Mouse (Mus musculus) testis, adult 2 months (tissue): ENCODE measurements around the gene Megf11. TPM values are rescaled to one million over a fixed set of nuclear protein-coding genes. Genes with fewer than 3 reads are reported as not detected.

Experiments
- H3K27ac ChIP-seq: fragments of 200-500 bp; 2 replicates; pipeline ENCODE4 v1.5.1; 2012; ENCODE audit warnings: low read depth, low read length; ENCODE audit not compliant: control insufficient read depth, insufficient read depth
- H3K27me3 ChIP-seq: fragments of 200-500 bp; 2 replicates; pipeline ENCODE4 v1.6.1; 2012; ENCODE audit warnings: mild to moderate bottlenecking, low read length, moderate library complexity; ENCODE audit not compliant: control insufficient read depth, insufficient read depth
- H3K36me3 ChIP-seq: fragments of 200-500 bp; 2 replicates; pipeline ENCODE4 v1.6.1; 2012; ENCODE audit warnings: mild to moderate bottlenecking, low read length; ENCODE audit not compliant: control insufficient read depth, insufficient read depth
- H3K4me1 ChIP-seq: fragments of 200-500 bp; 2 replicates; pipeline ENCODE4 v1.6.1; 2012; ENCODE audit warnings: low read length; ENCODE audit not compliant: control insufficient read depth, insufficient read depth
- H3K4me3 ChIP-seq: fragments of 200-500 bp; 2 replicates; pipeline ENCODE4 v1.5.1; 2012; ENCODE audit warnings: low read depth, mild to moderate bottlenecking, low read length, moderate library complexity, mixed read lengths; ENCODE audit not compliant: control insufficient read depth
- CTCF ChIP-seq: fragments of 200-500 bp; IDR thresholded peaks from 2 replicates; pipeline ENCODE4 v1.5.1; 2012; ENCODE audit warnings: low read depth, mild to moderate bottlenecking, inconsistent platforms, low read length, moderate library complexity; ENCODE audit not compliant: control insufficient read depth, insufficient read depth, insufficient replicate concordance
- POLR2A ChIP-seq: fragments of 200-500 bp; IDR thresholded peaks from 2 replicates; pipeline ENCODE4 v1.6.1; 2012; ENCODE audit warnings: low read depth, mild to moderate bottlenecking, inconsistent platforms, low read length, moderate library complexity; ENCODE audit not compliant: control insufficient read depth
- polyA plus RNA-seq: library from polyadenylated mRNA; depleted of rRNA; stranded (reverse); fragments of >200 nt; gene quantifications from 2 replicates; pipeline ENCODE4 v1.2.3, GENCODE M21; 2012

Gene Megf11
- polyA plus RNA-seq, 1 experiment = 0.30 TPM

GRCm38 (mm10) chr9:64457596-64457995 lies 72.2 kb downstream of the Megf11 start:
- no peaks in the 10 kb centered on the region for H3K27me3 ChIP-seq
- TF ChIP-seq CTCF (no peak), POLR2A (no peak)
- H3K36me3 ChIP-seq = no peaks in the 10 kb centered on the region
- no peak overlapping the region for H3K4me3 ChIP-seq
- no peak overlapping the region for H3K27ac ChIP-seq
- H3K4me1 ChIP-seq = no peaks in the 10 kb centered on the region

- H3K4me3 ChIP-seq = no peak overlapping the region
- no peak overlapping the region for H3K27ac ChIP-seq
- no peaks in the 10 kb centered on the region for H3K4me1 ChIP-seq
- H3K27me3 ChIP-seq = no peaks in the 10 kb centered on the region
- no peaks in the 10 kb centered on the region for H3K36me3 ChIP-seq
- TF ChIP-seq POLR2A = no peak
- no peak for TF ChIP-seq CTCF
These were observed 76.3 kb downstream of the Megf11 start for GRCm38 (mm10) chr9:64461568-64462308.

- TF ChIP-seq POLR2A (no peak), CTCF (no peak)
- H3K27ac ChIP-seq = no peak overlapping the region
These were observed 77.4 kb downstream of the Megf11 start for GRCm38 (mm10) chr9:64462870-64463269.

GRCm38 (mm10) chr9:64466090-64466489 lies 80.7 kb downstream of the Megf11 start:
- Histone ChIP-seq H3K27me3 (no peaks in the 10 kb centered on the region), H3K27ac (no peak overlapping the region), H3K36me3 (no peaks in the 10 kb centered on the region), H3K4me1 (no peaks in the 10 kb centered on the region), H3K4me3 (no peak overlapping the region)
- no peak for TF ChIP-seq CTCF
- TF ChIP-seq POLR2A = no peak

More at GRCm38 (mm10) chr9:64462870-64463269, 77.4 kb downstream of the Megf11 start:
- no peaks in the 10 kb centered on the region for H3K4me1 ChIP-seq
- H3K36me3 ChIP-seq = no peaks in the 10 kb centered on the region
- no peak overlapping the region for H3K4me3 ChIP-seq
- H3K27me3 ChIP-seq = no peaks in the 10 kb centered on the region

- H3K4me3 ChIP-seq = no peak overlapping the region
- no peaks in the 10 kb centered on the region for H3K36me3 ChIP-seq
- no peak overlapping the region for H3K27ac ChIP-seq
- TF ChIP-seq CTCF = no peak
- TF ChIP-seq POLR2A = no peak
- H3K4me1 ChIP-seq = no peaks in the 10 kb centered on the region
- no peaks in the 10 kb centered on the region for H3K27me3 ChIP-seq
These were observed 81.1 kb downstream of the Megf11 start for GRCm38 (mm10) chr9:64466564-64466963.

- TF ChIP-seq POLR2A = no peak
- no peak for TF ChIP-seq CTCF
- Histone ChIP-seq H3K27me3 (no peaks in the 10 kb centered on the region), H3K36me3 (no peaks in the 10 kb centered on the region), H3K4me1 (no peaks in the 10 kb centered on the region), H3K4me3 (no peak overlapping the region), H3K27ac (no peak overlapping the region)
These were observed 85.4 kb downstream of the Megf11 start for GRCm38 (mm10) chr9:64470806-64471205.

DNA sequence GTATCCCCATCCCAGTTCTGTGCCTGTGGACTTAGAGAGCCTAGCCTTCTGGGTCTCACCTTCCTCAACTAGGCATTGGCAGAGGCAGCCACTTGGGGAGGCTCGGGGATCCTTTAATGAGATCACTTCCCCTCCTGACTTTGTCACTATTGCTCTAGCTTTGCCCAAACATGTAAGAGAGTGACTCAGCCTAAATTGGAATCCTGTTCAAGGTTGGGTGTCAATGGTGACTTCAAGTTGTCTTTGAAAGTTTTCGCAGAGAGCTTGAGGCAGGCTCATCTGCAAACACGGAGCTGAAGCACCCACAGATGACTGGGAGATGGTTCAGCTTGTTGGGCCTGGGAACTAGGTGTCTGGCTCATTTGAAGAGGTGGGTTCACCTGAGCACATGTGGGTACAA lies 85.9 kb downstream of the Megf11 start:
- TF ChIP-seq CTCF (no peak), POLR2A (no peak)
- H3K27me3 ChIP-seq = no peaks in the 10 kb centered on the region
- H3K36me3 ChIP-seq = no peaks in the 10 kb centered on the region
- H3K27ac ChIP-seq = no peak overlapping the region
- H3K4me1 ChIP-seq = no peaks in the 10 kb centered on the region
- H3K4me3 ChIP-seq = no peak overlapping the region
